Mouse (Mus musculus) layer of hippocampus, adult 9-11 months (tissue): ENCODE data around the gene Chid1.
A peak's percentile ranks its signal among the peaks of the same experiment; 100 is the strongest.

ENCODE experiments used
- DNase-seq: peaks from one replicate; pipeline ENCODE4 v3.0.0; 2022

The Chid1 gene

DNA sequence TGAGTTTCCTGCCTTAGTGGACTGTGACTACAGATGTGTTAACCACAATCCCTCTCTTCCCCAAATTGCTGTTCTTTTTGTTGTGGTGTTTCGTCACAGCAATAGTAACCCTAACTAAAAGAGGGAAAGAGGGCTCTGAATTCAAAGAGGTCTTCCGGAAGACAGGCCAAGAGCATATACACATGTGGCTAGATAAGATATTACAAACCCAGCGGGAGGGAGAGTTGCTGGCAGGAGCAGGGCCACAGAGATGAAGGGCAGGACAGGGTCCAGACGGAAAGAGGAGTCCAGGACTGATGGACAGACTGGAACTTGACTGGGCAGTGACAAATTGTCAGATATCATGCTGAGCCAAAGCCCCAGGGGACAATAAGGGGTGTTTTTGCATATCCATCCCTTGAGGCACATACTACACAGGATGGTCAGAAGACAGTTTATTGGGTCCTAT is 18.7 kb upstream of the Chid1 start:
- no peak for DNase-seq

GRCm38 (mm10) chr7:141550464-141550863 is 10.8 kb upstream of the Chid1 start:
- no peak for DNase-seq

DNA sequence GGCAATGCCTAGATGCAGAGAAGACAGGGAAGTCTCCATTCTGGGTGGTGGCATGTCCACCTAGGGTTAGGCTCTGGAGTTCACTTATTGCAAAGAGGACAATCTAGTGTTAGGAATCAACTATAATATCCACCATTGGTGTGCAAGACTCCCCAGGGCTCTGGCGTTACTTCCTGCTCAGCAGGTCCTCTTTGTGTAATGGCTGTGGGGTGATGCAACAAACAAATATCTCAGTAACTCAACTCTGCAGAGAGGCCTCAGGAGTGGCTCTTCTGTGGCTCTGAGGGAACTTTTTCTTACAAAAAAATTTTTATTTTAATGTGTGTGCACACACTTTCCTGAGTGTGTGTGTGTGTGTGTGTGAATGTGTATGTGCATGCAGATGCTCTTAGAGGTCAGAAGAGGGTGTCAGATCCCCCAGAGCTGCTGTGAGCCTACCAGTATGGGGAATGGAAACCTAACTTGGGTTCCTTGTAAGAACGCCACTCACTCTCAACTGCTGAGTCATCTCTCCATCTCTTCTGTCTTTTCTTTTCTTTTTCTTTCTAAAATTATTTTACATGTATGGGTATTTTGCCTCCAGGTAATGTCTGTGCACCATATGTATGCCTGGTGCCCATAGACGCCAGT is 9.9 kb upstream of the Chid1 start:
- DNase-seq = no peak

DNA sequence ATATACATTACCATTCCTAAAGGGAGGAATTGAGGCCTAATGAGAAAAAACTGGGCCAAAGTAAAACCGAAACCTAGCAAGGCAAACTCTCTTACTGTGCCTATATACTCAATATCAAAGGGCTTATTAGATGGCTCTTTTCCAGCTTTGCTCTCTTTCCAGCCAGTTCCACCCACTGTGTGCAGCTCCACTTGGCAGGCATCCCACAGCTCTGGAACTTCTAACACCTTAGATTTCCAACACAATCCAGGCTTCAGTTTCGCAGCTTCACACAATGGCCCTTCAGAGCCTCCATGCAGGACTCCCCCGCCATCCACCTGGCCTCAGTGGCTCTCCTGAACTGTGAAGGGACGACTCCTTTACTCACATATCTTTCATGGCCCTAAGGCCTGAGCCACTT is 5.0 kb upstream of the Chid1 start:
- peak; percentile 48 for DNase-seq

DNA sequence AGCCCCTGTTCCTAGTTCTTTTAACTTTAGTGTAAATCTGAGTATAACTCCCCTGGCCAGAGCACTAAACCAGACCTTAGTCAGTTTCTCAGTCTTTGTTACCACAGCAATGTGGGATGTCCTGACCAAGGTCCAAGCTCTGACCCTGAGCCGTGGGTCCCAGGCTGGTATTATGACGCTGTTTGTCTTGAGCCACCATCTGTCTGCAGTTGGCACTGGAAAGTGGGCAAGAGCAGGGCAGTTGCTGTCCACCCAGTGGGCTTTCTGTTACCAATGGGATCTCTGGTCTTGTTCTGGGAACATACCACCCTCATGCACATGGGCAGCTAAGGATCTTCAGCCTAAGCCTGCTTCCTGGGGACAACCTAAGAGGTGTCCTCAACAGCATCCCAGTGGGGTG is 2.9 kb upstream of the Chid1 start:
- DNase-seq = no peak

- no peak for DNase-seq
These were observed 2.0 kb upstream of the Chid1 start for GRCm38 (mm10) chr7:141541681-141542080.

- peak; percentile 92 for DNase-seq
These were observed 840 bp upstream of the Chid1 start for GRCm38 (mm10) chr7:141540312-141541081.

- peak; percentile 18 for DNase-seq
These were observed 653 bp downstream of the Chid1 start for GRCm38 (mm10) chr7:141538852-141539555.

- no peak for DNase-seq
These were observed 4.1 kb downstream of the Chid1 start for GRCm38 (mm10) chr7:141535570-141535969.

DNA sequence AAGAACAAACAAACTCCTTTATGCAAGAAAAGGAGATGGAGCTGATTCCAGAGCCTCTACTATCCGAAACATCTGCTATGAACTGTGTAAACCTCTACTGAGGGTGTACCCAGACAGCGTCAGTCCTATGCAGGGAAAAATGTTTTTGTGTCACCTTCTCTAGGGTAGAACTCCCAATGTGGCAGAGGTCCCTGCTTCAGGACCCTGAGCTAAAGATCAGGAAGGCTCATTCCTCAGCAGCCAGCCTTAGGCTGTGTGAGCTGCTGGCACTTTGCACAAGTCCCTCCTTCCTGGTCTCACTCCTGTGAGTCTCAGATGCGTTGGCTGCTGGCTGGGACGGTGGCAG is 14.1 kb downstream of the Chid1 start:
- no peak for DNase-seq

GRCm38 (mm10) chr7:141524760-141525579 is 14.7 kb downstream of the Chid1 start:
- peak; percentile 69 for DNase-seq

GRCm38 (mm10) chr7:141524271-141524670 is 15.4 kb downstream of the Chid1 start:
- no peak for DNase-seq

GRCm38 (mm10) chr7:141523007-141523406 is 16.6 kb downstream of the Chid1 start:
- no peak for DNase-seq

DNA sequence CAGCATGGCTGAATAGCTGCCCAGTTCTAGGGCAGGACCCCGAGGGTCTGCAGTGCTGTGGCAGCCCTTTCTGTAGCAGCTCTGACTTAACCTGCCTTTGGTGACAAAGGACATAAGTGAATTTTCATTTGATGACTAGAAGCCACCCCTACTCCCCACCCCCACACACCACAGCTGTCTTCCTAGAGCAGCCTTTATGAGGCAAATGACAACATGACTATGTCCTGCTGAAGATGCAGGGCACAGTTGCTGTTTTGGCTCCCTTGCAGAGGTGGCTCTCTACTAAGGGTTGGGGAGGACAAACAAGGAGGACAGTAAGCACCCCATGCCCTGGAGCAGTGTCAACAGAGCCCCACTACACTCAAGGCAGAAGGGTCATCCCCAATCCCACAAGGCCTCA is 19.9 kb downstream of the Chid1 start:
- DNase-seq = no peak

GRCm38 (mm10) chr7:141518926-141519325 is 20.7 kb downstream of the Chid1 start:
- DNase-seq = no peak

DNA sequence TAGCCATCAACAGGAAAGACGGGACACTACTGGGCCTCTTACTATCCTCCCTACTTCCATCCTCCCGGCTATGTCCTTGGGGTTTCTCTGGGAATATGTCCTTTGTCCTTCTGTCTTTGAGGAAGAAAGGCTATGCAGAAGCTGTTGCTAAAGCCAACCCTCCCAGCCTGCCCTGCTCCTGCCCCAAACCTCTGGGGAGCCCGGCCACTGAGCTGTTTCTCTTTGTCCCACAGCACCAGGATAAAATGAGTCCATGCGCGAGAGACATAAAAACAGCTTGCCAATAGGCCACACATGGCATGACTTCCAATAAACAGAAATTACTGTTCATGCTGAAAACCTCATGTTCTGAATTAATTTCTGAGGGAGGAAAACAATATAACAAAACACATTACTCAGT is 21.4 kb downstream of the Chid1 start:
- DNase-seq = no peak

DNA sequence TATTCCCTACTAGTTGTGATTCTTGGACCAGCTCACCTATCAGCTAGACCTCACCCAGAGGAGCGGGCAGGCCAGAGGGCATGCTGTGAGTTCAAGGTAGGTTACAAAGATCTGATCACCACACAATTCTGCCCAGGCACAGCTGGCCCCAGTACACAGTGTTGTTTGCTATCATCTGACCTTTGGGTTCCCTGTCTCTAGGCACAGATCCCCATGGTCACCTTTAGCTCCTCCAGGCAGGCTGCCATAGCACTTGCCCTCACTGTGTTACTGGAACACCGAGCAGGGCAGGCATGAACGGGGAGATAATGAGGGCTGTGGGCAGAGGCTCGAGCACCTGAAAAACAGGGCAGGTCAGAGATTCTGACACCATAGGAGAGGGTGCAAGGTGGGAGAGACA is 22.0 kb downstream of the Chid1 start:
- DNase-seq = no peak

- no peak for DNase-seq
These were observed 28.9 kb downstream of the Chid1 start for GRCm38 (mm10) chr7:141510681-141511191.

GRCm38 (mm10) chr7:141510196-141510595 is 29.5 kb downstream of the Chid1 start:
- peak; percentile 34 for DNase-seq

GRCm38 (mm10) chr7:141508160-141508559 is 31.5 kb downstream of the Chid1 start:
- DNase-seq = no peak

- DNase-seq = no peak
These were observed 33.4 kb downstream of the Chid1 start for GRCm38 (mm10) chr7:141506278-141506677.

GRCm38 (mm10) chr7:141502556-141502905 is 37.1 kb downstream of the Chid1 start:
- no peak for DNase-seq
